ENCODE assay signal across 9 mouse cellular contexts in the genomic region with DNA sequence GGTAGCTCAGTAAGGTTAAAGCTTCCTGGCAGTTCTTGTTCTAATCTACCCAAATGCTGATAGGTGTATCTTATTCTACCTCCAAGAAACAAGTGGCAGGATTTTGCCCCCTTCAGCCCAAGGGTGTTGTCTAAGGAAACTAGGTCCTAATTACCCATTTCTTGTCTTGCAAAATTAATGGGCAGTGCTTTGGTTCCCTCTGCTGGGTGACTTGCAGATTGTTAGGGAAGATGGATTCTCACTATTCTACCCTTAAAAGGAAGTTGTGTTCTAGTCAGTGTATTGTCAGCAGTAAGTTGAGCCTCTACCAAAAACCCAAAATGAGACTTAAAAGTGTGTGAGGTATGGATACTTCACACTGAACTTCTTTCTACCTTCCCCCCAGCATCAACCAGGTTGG. TPM values are rescaled to one million over a fixed set of nuclear protein-coding genes. Genes with fewer than 3 reads are reported as not detected.
DNase-seq lines count a peak whose midpoint lies in the region; ATAC-seq and TF ChIP-seq lines count a peak whose summit lies in the region.
"Had no signal": no experiment of that assay in that cellular context is flagged by ENCODE, and none has a peak within 500 bp of the region (broad histone marks: within the 10 kb centered on the region; RNA-seq: fewer than 3 reads in every experiment).

No protein-coding gene starts in this region.

- no peaks in the 10 kb centered on the region for H3K36me3 ChIP-seq in heart, postnatal 0 days (replicated peaks; ENCODE audit: control insufficient read depth, insufficient read depth, low read length)
- H3K36me3 ChIP-seq in heart, embryonic 11.5 days (ENCODE audit: control insufficient read depth, insufficient read depth, low read length): no peaks in the 10 kb centered on the region
- no peaks in the 10 kb centered on the region for H3K36me3 ChIP-seq in thymus, adult 2 months (ENCODE audit: control insufficient read depth, insufficient read depth, low read length)
- H3K36me3 ChIP-seq: neural tube, embryonic 13.5 days had no signal

- H3K4me1 ChIP-seq in heart, postnatal 0 days (ENCODE audit: control insufficient read depth, insufficient read depth): no peaks in the 10 kb centered on the region
- H3K4me1 ChIP-seq in heart, embryonic 11.5 days (ENCODE audit: control insufficient read depth, insufficient read depth, low read length): no peaks in the 10 kb centered on the region
- no peaks in the 10 kb centered on the region for H3K4me1 ChIP-seq in thymus, adult 2 months (replicated peaks; ENCODE audit: control insufficient read depth, insufficient read depth, low read length)
- H3K4me1 ChIP-seq: neural tube, embryonic 13.5 days had no signal

- no peak for ATAC-seq in heart, postnatal 0 days (ENCODE audit: insufficient read depth, low read depth)
- ATAC-seq in heart, embryonic 11.5 days (replicated peaks; ENCODE audit: insufficient number of reproducible peaks, low FRiP score, low TSS enrichment): no peak

- no peak for DNase-seq in heart, postnatal 0 days (ENCODE audit: low spot score)
- peak; percentile 34 for DNase-seq in thymus, adult 2 months
- DNase-seq in thymus, adult 18-20 months: no peak
- peak; percentile 6 for DNase-seq in c-Kit-positive CD71-positive TER-119-positive erythroid progenitor cells, embryonic 14.5 days (ENCODE audit: low spot score)
- peak; percentile 25 to 62 for DNase-seq in kidney, postnatal 36 days
- DNase-seq in retina, embryonic 14.5 days (ENCODE audit: low spot score): peak; percentile 43
- no peak for DNase-seq in embryo, embryonic 10 days (ENCODE audit: low spot score)

- H3K4me2 ChIP-seq in heart, postnatal 0 days (ENCODE audit: low read depth, low read length): no peak overlapping the region
- H3K4me2 ChIP-seq in heart, embryonic 11.5 days: no peak overlapping the region
- H3K4me2 ChIP-seq: neural tube, embryonic 13.5 days had no signal

- no peaks in the 10 kb centered on the region for H3K27me3 ChIP-seq in heart, postnatal 0 days (ENCODE audit: control insufficient read depth, insufficient read depth, low read length)
- H3K27me3 ChIP-seq in heart, embryonic 11.5 days (ENCODE audit: control insufficient read depth, insufficient read depth, low read length): no peaks in the 10 kb centered on the region
- H3K27me3 ChIP-seq in thymus, adult 2 months (ENCODE audit: control insufficient read depth, insufficient read depth, low read length): no peaks in the 10 kb centered on the region
- H3K27me3 ChIP-seq: neural tube, embryonic 13.5 days had no signal

- no peak overlapping the region for H3K9ac ChIP-seq in heart, postnatal 0 days (replicated peaks; ENCODE audit: low read depth, low read length)
- no peak overlapping the region for H3K9ac ChIP-seq in heart, embryonic 11.5 days (ENCODE audit: low read depth, low read length)
- H3K9ac ChIP-seq: neural tube, embryonic 13.5 days had no signal

- TF ChIP-seq CTCF in heart, postnatal 0 days (IDR thresholded peaks at IDR 0.05; ENCODE audit: low read depth): peak; percentile 59
- TF ChIP-seq CTCF in thymus, adult 2 months (IDR thresholded peaks at IDR 0.05; ENCODE audit: borderline replicate concordance, control insufficient read depth, extremely low read depth, insufficient read depth, low read length, poor library complexity): no peak

- TF ChIP-seq EP300 in heart, postnatal 0 days (IDR thresholded peaks at IDR 0.05; ENCODE audit: low read depth): no peak

- H3K4me3 ChIP-seq in heart, postnatal 0 days (ENCODE audit: low read depth, low read length): no peak overlapping the region
- H3K4me3 ChIP-seq in heart, embryonic 11.5 days (ENCODE audit: low read depth, low read length): no peak overlapping the region
- H3K4me3 ChIP-seq in thymus, adult 2 months (ENCODE audit: control insufficient read depth, insufficient read depth, low read length): no peak overlapping the region
- H3K4me3 ChIP-seq: neural tube, embryonic 13.5 days had no signal

- H3K27ac ChIP-seq in heart, postnatal 0 days (ENCODE audit: low read depth): no peak overlapping the region
- H3K27ac ChIP-seq in heart, embryonic 11.5 days (ENCODE audit: low read depth, low read length): no peak overlapping the region
- H3K27ac ChIP-seq in thymus, adult 2 months (ENCODE audit: control insufficient read depth, insufficient read depth, low read length): no peak overlapping the region
- H3K27ac ChIP-seq: neural tube, embryonic 13.5 days had no signal

- TF ChIP-seq POLR2A in thymus, adult 2 months (IDR thresholded peaks at IDR 0.05; ENCODE audit: control insufficient read depth, extremely low read depth, insufficient read depth, low read length, poor library complexity): no peak

- H3K9me3 ChIP-seq in heart, postnatal 0 days (replicated peaks; ENCODE audit: control insufficient read depth, low read length): no peaks in the 10 kb centered on the region
- H3K9me3 ChIP-seq in heart, embryonic 11.5 days (replicated peaks; ENCODE audit: control insufficient read depth, low read length): no peaks in the 10 kb centered on the region
- H3K9me3 ChIP-seq: neural tube, embryonic 13.5 days had no signal

RNA-seq across cellular contexts. Expression of a gene that starts 59.0 kb away (rescaled TPM):
- 31.4 and 32.5 TPM in 2 replicates for total RNA-seq in heart, postnatal 0 days (2014; rRNA removed; ENCODE audit: low replicate concordance)
- 3.6 and 5.5 TPM in 2 replicates for polyA plus RNA-seq in heart, postnatal 0 days (2015; fragmentation: Nextera tagmentation; extraction: Ambion mirVana)
- polyA plus RNA-seq in heart, embryonic 11.5 days (2014; fragmentation: Nextera tagmentation; extraction: Ambion mirVana): 5.4 and 7.6 TPM in 2 replicates
- polyA plus RNA-seq in thymus, adult 2 months (2012; rRNA removed): 26.9 and 27.5 TPM in 2 replicates

Comparison
In these comparisons a context has a peak if more than half of its experiments do, and no peak if none do; other contexts are left out.
1. DNase-seq: peak in thymus, adult 2 months (single experiment), c-Kit-positive CD71-positive TER-119-positive erythroid progenitor cells, embryonic 14.5 days (single experiment), kidney, postnatal 36 days (2 of 2) and retina, embryonic 14.5 days (single experiment); none in heart, postnatal 0 days (single experiment), thymus, adult 18-20 months (0 of 2) and embryo, embryonic 10 days (single experiment).